Mouse (Mus musculus): Measurements from ENCODE around the gene Ankrd33.
A peak's percentile ranks its signal among the peaks of the same experiment; 100 is the strongest.

Gene Ankrd33

DNA sequence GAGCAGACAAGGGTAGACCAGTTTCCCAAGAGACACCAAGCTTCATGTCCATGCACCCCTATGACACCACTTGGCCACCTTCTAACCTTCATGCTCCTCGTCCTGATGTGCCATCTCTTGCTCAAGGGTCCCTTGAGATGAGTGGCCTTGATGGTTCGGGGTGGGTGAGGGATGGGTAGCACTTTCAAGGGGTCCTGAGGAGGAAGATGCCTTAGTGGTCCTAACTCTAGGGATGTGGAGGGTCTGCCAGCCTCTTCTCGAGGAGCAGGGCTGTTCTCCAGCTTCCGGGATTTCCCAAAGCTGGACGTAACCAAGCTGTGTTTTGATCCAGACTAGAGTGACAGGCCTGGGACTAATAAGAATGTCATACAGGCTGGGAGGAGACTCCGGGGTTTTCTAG lies 10.0 kb downstream of the Ankrd33 start:
- DNase-seq = no peak

DNA sequence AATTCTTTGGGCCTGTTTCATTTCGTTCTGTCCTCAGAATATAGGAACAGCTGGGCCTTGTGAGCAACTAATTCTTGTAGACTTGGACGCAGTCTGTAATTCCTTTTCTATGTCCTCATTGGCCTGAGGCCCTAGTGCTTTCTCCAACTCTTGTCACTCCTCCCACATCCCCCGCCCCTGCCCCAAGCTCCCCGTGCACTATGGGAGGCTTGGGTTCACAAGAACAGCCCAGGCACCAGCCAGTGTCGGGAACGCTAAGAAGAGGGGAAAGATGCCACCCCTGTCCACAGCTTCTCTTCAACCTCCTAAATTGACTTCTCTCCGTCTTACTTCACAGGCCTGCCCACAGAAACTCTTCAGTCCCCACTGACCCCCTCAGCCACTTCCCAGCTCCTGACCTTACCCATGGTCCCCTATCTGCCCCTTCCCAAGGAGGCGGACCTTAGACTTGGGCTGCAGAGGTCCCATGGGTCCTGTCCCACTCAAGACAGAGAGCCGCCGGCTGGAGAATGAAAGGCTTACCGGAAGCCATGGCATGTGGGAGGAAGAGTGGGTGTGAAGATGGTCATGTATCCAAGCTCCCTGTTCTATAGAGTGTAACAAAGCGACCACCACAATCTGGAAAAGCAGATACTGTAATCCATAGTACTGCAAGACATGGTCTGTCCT lies 11.5 kb downstream of the Ankrd33 start:
- no peak for DNase-seq

DNA sequence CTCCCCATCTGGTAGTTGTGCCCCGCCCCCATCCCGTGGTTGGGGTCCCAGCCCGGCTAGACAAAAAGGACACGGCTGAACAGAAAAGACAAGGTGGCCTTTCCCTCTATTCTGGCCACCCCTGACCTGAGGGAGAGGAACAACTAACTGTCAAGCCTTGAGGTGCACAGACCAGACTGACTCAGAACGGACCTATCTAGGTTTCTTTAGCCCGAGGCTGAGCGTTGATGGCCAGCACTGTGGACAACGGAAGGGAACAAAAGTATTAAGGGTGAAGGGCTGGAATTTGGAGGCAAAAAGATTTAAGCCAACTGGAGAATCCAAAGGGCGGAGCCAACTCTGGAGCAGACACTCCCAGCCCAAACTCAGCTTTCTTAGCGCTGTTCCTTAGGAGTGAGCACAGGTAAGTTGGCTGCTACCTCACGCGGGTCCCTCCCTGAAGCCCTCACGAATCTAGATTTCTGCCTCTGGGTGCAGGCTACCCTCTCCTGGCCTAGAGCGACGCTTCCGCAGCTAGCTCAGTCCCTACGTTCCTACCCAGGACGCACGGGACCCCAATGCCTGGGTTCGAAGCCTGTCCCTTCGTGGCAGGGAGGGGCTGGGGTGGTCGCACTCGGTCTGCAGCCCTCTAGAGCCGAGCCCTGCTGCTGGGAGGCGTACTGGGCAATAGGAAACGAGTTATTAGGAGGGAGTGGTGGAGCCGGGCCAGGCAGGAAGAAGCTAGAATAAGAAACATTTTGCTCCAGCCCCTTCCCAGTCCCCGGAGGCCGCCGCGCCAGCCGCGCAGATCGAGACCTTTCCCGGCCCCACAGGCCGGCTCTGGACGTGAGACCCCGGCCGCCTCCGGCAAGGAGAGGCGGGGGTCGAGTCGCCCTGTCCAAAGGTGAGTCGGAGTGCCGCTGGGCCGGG lies 12.9 kb downstream of the Ankrd33 start, which contains the start of gene Acvrl1:
Acvrl1 (plus strand) TSS at position 342 of the 909 bp plus-strand sequence.
- DNase-seq = peak; percentile 67

- no peak for DNase-seq
Measured at GRCm38 (mm10) chr15:101129412-101129811, 13.9 kb downstream of the Ankrd33 start.

DNA sequence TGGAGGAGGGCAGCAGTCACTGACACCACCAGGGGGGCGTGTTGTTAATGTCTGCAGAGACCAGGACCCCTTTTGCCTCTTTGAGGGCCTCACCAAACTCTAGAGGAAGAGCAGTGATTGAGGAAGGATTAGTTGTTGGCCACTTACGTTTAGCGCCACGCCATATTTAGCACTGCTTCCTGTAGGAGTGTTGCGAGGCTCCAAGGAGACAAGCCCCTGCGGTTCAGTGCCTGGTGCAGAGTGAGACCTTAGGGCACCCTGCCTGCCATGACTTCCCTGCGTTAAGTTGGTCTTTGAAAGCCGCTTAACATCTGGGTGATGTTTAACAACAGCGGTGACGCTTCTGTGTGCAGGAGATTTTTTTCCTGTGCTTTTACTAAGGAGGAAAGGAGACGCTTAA lies 15.9 kb downstream of the Ankrd33 start:
- DNase-seq = no peak

DNA sequence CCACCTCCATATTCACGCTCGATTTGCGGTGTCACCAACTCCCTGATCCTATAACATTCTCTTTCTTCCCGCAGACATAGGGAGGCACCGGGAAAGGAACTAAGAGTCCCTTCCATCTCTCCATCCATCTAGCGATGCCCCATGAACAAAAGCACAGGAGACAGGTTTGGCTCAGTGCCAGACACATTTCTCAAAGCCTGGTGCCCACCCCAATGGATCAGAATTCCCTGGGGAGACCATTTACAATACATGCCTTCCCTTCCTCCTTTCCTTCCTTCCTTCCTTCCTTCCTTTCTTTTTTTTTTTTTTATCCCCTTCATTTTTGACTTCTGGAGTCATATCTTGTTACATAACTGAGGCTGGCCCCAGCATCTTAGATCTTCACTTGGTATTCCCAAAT lies 16.5 kb downstream of the Ankrd33 start:
- DNase-seq = no peak

GRCm38 (mm10) chr15:101132761-101133160 lies 17.2 kb downstream of the Ankrd33 start:
- DNase-seq = no peak

- no peak for DNase-seq
Measured at GRCm38 (mm10) chr15:101133993-101134704, 18.6 kb downstream of the Ankrd33 start.

DNA sequence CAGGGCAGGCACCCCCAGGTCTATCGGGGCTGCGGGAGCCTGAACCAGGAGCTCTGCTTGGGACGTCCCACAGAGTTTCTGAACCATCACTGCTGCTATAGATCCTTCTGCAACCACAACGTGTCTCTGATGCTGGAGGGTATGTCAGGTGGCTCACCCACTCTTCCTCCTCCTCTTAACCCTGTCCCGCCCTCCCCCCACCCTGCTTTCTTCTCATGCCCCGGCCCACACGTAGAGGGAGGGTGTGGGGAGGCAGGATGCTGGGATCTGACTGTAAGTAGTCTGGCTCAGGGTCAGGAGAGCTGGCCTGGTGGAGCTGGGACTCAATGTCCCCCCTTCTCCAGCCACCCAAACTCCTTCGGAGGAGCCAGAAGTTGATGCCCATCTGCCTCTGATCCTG lies 19.9 kb downstream of the Ankrd33 start:
- no peak for DNase-seq

DNA sequence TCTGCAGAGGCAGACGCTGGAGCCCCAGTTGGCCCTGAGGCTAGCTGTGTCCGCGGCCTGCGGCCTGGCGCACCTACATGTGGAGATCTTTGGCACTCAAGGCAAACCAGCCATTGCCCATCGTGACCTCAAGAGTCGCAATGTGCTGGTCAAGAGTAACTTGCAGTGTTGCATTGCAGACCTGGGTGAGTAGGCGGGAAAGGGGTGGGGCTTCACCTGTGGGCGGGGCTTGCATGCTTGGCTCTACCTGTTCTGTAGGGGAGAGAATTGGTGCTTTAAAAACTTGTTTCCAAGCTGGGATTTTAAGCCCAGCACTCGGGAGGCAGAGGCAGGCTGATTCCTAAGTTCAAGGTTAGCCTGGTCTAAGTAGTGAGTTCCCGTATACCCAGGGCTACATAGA lies 21.9 kb downstream of the Ankrd33 start:
- no peak for DNase-seq

GRCm38 (mm10) chr15:101138675-101139074 lies 23.1 kb downstream of the Ankrd33 start:
- no peak for DNase-seq

GRCm38 (mm10) chr15:101139885-101140284 lies 24.3 kb downstream of the Ankrd33 start:
- peak; percentile 52 for DNase-seq

GRCm38 (mm10) chr15:101140587-101140986 lies 25.0 kb downstream of the Ankrd33 start:
- DNase-seq = no peak

DNA sequence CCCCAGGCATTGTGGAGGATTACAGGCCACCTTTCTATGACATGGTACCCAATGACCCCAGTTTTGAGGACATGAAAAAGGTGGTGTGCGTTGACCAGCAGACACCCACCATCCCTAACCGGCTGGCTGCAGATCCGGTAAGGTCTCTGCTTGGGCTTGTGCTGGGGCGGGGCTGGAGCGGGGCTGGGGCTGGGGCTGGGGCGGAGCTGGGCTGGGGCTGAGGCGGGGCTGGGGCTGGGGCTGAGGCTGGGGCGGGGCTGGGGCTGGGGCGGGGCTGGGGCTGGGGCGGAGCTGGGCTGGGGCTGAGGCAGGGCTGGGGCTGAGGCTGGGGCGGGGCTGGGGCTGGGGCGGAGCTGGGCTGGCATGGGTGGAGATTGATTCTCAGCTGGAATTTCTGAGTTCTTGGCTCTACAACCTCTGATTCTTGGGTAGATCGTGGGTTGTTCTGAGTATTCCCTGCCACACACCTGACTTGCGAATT lies 25.5 kb downstream of the Ankrd33 start:
- peak; percentile 76 for DNase-seq

- no peak for DNase-seq
Measured at GRCm38 (mm10) chr15:101142672-101143071, 27.1 kb downstream of the Ankrd33 start.

DNA sequence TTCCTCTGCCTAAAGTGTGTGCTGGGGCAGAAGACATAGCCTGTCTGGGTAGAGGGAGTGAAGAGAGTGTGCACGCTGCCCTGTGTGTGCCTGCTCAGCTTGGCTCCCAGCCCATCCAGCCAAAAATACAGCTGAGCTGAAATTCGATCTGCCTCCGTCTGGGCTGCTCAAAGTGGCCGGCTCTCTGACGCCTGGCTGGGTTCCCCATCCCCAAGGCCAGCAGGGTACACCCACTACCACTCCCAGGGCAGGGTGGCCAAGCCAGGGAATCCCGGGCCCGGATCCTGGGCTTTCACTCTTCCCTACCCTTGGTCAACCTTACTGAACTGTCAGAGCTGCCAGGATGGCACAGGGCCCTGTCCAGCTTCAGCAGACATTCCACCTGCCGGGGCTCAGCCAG lies 27.9 kb downstream of the Ankrd33 start:
- DNase-seq = peak; percentile 59

- DNase-seq = no peak
Measured at GRCm38 (mm10) chr15:101144176-101144575, 28.6 kb downstream of the Ankrd33 start.

DNA sequence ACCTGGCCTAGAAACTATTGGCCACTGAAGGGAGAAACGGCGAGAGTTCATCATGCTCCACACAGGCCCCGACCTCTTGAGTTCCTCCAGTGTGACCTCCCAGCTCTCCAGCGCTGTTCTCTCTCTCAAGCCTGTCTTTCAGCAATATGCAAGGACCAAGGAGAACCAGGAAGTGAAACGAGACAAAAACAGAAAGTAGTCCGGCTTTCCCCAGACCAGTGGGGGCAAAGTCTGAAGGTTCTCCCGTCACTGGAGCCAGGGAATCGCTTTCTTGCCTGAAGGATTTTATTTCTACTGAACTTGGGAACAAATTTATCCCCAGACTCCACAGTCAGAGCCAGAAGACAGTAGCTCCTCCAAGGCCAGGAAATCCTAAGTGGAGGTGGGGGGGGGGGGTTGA lies 29.2 kb downstream of the Ankrd33 start:
- DNase-seq = peak; percentile 73

GRCm38 (mm10) chr15:101145424-101146099 lies 30.0 kb downstream of the Ankrd33 start:
- DNase-seq = peak; percentile 97

DNA sequence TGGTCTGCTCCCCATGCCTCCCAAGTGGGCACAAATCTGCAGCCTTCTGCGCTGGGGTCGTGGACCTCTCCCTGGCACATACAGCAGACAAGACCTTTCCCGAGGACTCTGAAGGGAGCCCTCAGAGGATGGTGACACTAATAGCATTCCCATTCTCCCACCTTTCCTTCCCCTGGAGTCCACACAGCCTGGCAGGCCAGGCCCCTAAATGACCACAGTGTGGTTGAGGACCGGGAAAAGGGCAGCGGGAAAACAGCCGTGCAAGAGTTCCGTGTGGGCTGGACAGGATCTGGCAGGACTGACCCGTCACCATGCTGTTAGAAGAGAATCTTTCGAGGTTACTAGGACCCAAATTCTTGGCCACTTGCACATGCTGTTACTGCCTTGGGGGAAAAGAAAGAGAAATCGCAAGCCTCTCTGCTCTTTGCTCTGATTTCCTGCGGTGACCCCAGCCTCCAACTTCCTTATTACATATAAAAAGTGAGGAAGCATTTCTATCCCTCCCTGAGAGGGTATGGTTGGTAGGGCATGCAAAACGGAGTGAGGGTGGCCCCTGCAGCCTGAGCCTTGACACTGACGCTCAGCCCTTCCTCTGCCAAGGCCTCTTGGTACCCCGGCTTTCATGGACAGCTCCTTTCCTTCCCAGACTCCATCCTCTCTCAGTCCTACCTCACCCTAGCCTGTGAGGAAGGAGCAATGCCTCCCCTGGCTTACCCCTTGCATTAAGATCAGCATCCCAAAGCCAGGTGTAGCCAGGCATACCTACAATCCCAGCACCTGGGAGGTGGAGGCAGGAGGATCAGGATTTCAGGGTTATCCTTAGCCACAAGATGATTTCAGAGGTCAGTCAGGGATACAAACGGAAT lies 30.8 kb downstream of the Ankrd33 start:
- DNase-seq = no peak

DNA sequence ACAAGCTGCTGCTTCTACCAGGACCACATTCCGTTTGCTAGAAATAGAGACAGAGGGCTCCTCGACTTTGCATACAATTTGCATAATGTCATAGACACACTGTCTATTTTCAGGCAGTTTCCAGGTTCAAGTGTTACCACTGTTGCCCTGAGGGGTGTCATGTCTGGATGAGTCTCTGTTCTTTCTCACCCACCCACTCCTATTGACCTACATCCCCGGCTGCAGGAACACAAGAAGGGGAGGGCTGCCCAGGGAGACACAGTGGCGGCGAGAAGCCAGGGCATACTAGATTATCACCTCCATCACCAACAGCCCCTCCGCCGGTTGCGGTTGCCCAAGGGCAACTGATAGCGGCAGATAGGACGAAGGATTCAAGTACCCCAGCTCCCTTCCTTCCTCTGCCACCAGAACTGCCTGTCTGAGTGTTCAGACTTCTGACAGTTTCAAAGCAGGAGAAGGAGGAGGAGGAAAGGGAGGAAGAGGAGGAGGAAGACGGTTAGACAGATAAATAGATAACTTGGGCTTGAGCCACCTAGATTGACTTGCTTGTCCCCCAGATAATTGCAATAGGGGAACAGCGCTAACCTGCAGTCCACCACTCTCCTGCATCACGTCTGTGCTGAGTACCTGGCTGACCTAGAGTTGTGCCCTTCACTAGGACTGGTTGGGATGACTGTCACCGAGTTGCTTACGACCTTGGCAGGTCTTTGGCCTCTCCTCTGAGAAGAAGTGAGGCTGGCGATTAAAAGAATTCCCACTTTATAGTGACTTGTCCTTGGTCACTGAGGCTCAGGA lies 31.8 kb downstream of the Ankrd33 start:
- DNase-seq = no peak
